Comparison of ENCODE assay signal across 9 mouse cellular contexts in the genomic region with DNA sequence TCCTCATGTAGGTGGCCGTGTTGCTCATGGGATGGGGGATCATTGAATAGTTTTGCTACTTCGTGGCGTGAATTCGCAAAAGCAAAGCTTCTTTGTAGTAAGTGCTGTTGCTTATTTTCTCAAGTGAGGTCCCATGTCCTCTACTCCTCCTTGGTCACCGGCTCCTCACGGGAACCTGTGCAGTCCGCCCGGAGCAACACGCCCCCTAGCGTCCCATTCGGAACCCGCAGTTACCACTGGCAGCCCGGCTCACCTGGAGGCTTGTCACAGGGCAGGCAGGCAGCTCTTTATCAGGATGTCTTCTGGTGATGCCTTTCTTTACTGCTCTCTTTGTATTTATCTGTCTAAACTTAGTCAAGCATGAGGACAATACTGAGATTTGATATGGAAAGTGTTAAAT.
DNase-seq lines count a peak whose midpoint lies in the region; ATAC-seq and TF ChIP-seq lines count a peak whose summit lies in the region.
"Had no signal": no experiment of that assay in that cellular context is flagged by ENCODE, and none has a peak within 500 bp of the region (broad histone marks: within the 10 kb centered on the region; RNA-seq: fewer than 3 reads in every experiment).

No protein-coding gene starts in this region.

- no peak overlapping the region for H3K27ac ChIP-seq in forebrain, postnatal 0 days (ENCODE audit: low read depth, low read length)
- H3K27ac ChIP-seq in forebrain, embryonic 10.5 days: no peak overlapping the region
- H3K27ac ChIP-seq in cortical plate, adult 2 months (ENCODE audit: insufficient read depth, low read length): no peak overlapping the region
- H3K27ac ChIP-seq: neural tube, embryonic 12.5 days had no signal

- no peaks in the 10 kb centered on the region for H3K27me3 ChIP-seq in forebrain, postnatal 0 days (ENCODE audit: insufficient read depth, low read length)
- no peaks in the 10 kb centered on the region for H3K27me3 ChIP-seq in forebrain, embryonic 10.5 days (ENCODE audit: poor library complexity, severe bottlenecking)
- H3K27me3 ChIP-seq: neural tube, embryonic 12.5 days had no signal

- H3K36me3 ChIP-seq in forebrain, postnatal 0 days (ENCODE audit: insufficient read depth): no peaks in the 10 kb centered on the region
- no peaks in the 10 kb centered on the region for H3K36me3 ChIP-seq in forebrain, embryonic 10.5 days (replicated peaks)
- H3K36me3 ChIP-seq: neural tube, embryonic 12.5 days had no signal

- no peak overlapping the region for H3K4me2 ChIP-seq in forebrain, postnatal 0 days (ENCODE audit: low read depth)
- H3K4me2 ChIP-seq: neural tube, embryonic 12.5 days had no signal

- no peak overlapping the region for H3K9ac ChIP-seq in forebrain, postnatal 0 days
- H3K9ac ChIP-seq: neural tube, embryonic 12.5 days had no signal

- no peaks in the 10 kb centered on the region for H3K4me1 ChIP-seq in forebrain, postnatal 0 days (ENCODE audit: insufficient read depth)
- peaks cover 3% of the 10 kb centered on the region; the same call in 1 of the 2 replicates for H3K4me1 ChIP-seq in forebrain, embryonic 10.5 days
- H3K4me1 ChIP-seq in cortical plate, adult 2 months (ENCODE audit: control insufficient read depth, insufficient read depth, low read length): peaks cover 10% of the 10 kb centered on the region
- H3K4me1 ChIP-seq: neural tube, embryonic 12.5 days had no signal

- DNase-seq in forebrain, postnatal 0 days: no peak
- DNase-seq in forebrain, embryonic 10.5 days (ENCODE audit: extremely low spot score, low spot score): no peak
- DNase-seq in retina, embryonic 14.5 days (ENCODE audit: low spot score): peak; percentile 59
- no peak for DNase-seq in retina, postnatal 1 day
- DNase-seq in kidney, postnatal 10 days: peak; percentile 79
- DNase-seq in right cerebral cortex, postnatal 4 days: peak; percentile 49
- no peak for DNase-seq in Muller cell, postnatal 12 days (ENCODE audit: inconsistent ontology term)

- H3K4me3 ChIP-seq in forebrain, postnatal 0 days (ENCODE audit: low read depth, low read length): no peak overlapping the region
- H3K4me3 ChIP-seq in forebrain, embryonic 10.5 days: no peak overlapping the region
- H3K4me3 ChIP-seq in cortical plate, adult 2 months (ENCODE audit: insufficient read depth, low read length): peak overlapping the region; percentile 22
- H3K4me3 ChIP-seq: neural tube, embryonic 12.5 days had no signal

- no peak for TF ChIP-seq POLR2A in cortical plate, adult 2 months (IDR thresholded peaks at IDR 0.05; ENCODE audit: extremely low read depth, insufficient read depth, low read length)

- peak; percentile 64 for TF ChIP-seq CTCF in forebrain, postnatal 0 days (IDR thresholded peaks at IDR 0.05; ENCODE audit: low read depth)
- TF ChIP-seq CTCF in cortical plate, adult 2 months (IDR thresholded peaks at IDR 0.05; ENCODE audit: extremely low read depth, insufficient read depth, low read length): peak; percentile 51

- ATAC-seq in forebrain, postnatal 0 days: no peak

- H3K9me3 ChIP-seq in forebrain, postnatal 0 days (ENCODE audit: low read length): no peaks in the 10 kb centered on the region
- no peaks in the 10 kb centered on the region for H3K9me3 ChIP-seq in forebrain, embryonic 10.5 days
- H3K9me3 ChIP-seq: neural tube, embryonic 12.5 days had no signal

- 16% methylated on average over 13 of the region's 13 CpGs for WGBS in forebrain, postnatal 0 days
- WGBS in forebrain, embryonic 10.5 days: 17% methylated on average over 13 of the region's 13 CpGs

Comparison
In these comparisons a context has a peak if more than half of its experiments do, and no peak if none do; other contexts are left out.
1. DNase-seq: peak in retina, embryonic 14.5 days (single experiment), kidney, postnatal 10 days (single experiment) and right cerebral cortex, postnatal 4 days (single experiment); none in forebrain, postnatal 0 days (single experiment), forebrain, embryonic 10.5 days (single experiment), retina, postnatal 1 day (single experiment) and Muller cell, postnatal 12 days (single experiment).